Mouse (Mus musculus) lung, embryonic 16.5 days (tissue): ENCODE measurements around the gene Akap17b. TPM values are rescaled to one million over a fixed set of nuclear protein-coding genes. Genes with fewer than 3 reads are reported as not detected.

ENCODE experiments used
- polyA plus RNA-seq: library from polyadenylated mRNA; unstranded; fragments of >200 nt; fragmentation: Nextera tagmentation; extraction: Ambion mirVana; gene quantifications from 2 replicates; pipeline ENCODE4 v1.2.1, GENCODE M21; 2015

Akap17b gene
- polyA plus RNA-seq, 1 experiment from 2014 or later: 2.9 TPM

Other genes starting within 250 kb of the Akap17b start
- not detected in 2 replicates for gene Gm6268, start 244.1 kb downstream of the Akap17b start, polyA plus RNA-seq
- gene Gm14569, start 153.6 kb downstream of the Akap17b start, polyA plus RNA-seq: not detected in 2 replicates
- 238 and 246 TPM in 2 replicates for gene Pgrmc1, start 47.2 kb downstream of the Akap17b start, polyA plus RNA-seq
- 2.3 and 2.5 TPM in 2 replicates for gene Slc25a43, start 98.3 kb upstream of the Akap17b start, polyA plus RNA-seq
- 576 and 581 TPM in 2 replicates for gene Slc25a5, start 150.3 kb upstream of the Akap17b start, polyA plus RNA-seq
- 131 and 141 TPM in 2 replicates for gene Ube2a, start 228.5 kb upstream of the Akap17b start, polyA plus RNA-seq
- 33.6 and 38.7 TPM in 2 replicates for gene C330007P06Rik, start 228.7 kb upstream of the Akap17b start, polyA plus RNA-seq